Mouse (Mus musculus) thymus, postnatal 36 days (tissue): ENCODE results near the gene Ldlrad1.
A peak's percentile ranks its signal among the peaks of the same experiment; 100 is the strongest.

Experiments used
- DNase-seq, 2 experiments: peaks; one replicate each; pipeline ENCODE4 v3.0.0; 2022; ENCODE audit warnings: mixed read lengths in 2 of 2

Ldlrad1 gene

GRCm38 (mm10) chr4:107208880-107209279, at the start of gene Ldlrad1:
TSS of gene Ldlrad1 (plus strand) at chr4:107209180.
- DNase-seq = no peak

GRCm38 (mm10) chr4:107160181-107160580, 48.8 kb upstream of the Ldlrad1 start:
- no peak for DNase-seq

GRCm38 (mm10) chr4:107163341-107163740, 45.6 kb upstream of the Ldlrad1 start:
- DNase-seq = no peak

- peak; percentile 47 to 62 for DNase-seq
These were observed 45.0 kb upstream of the Ldlrad1 start for GRCm38 (mm10) chr4:107163756-107164587.

- DNase-seq = no peak
These were observed 42.3 kb upstream of the Ldlrad1 start for GRCm38 (mm10) chr4:107166700-107167099.

GRCm38 (mm10) chr4:107167798-107168197, 41.2 kb upstream of the Ldlrad1 start:
- no peak for DNase-seq

- DNase-seq = no peak
These were observed 31.5 kb upstream of the Ldlrad1 start for GRCm38 (mm10) chr4:107177506-107177905.

GRCm38 (mm10) chr4:107178182-107178829, 30.7 kb upstream of the Ldlrad1 start, which contains the start of gene Tmem59:
TSS of gene Tmem59 (plus strand) at chr4:107178399.
- DNase-seq = peak; percentile 96 to 97

GRCm38 (mm10) chr4:107178830-107179490, 30.0 kb upstream of the Ldlrad1 start, which contains the start of gene Tceanc2:
TSS of gene Tceanc2 (minus strand) at chr4:107179116.
- DNase-seq = peak; percentile 66 to 75

- no peak for DNase-seq
These were observed 29.4 kb upstream of the Ldlrad1 start for GRCm38 (mm10) chr4:107179561-107179960.

- no peak for DNase-seq
These were observed 28.2 kb upstream of the Ldlrad1 start for GRCm38 (mm10) chr4:107180746-107181145.

GRCm38 (mm10) chr4:107181866-107182265, 27.1 kb upstream of the Ldlrad1 start:
- DNase-seq = no peak

GRCm38 (mm10) chr4:107182796-107183195, 26.2 kb upstream of the Ldlrad1 start:
- DNase-seq = no peak

GRCm38 (mm10) chr4:107183203-107183602, 25.8 kb upstream of the Ldlrad1 start:
- no peak for DNase-seq

- DNase-seq = no peak
These were observed 23.3 kb upstream of the Ldlrad1 start for GRCm38 (mm10) chr4:107185703-107186102.

- no peak for DNase-seq
These were observed 15.1 kb upstream of the Ldlrad1 start for GRCm38 (mm10) chr4:107193841-107194240.

- DNase-seq = no peak
These were observed 12.5 kb upstream of the Ldlrad1 start for GRCm38 (mm10) chr4:107196454-107196853.

- DNase-seq = no peak
These were observed 10.9 kb upstream of the Ldlrad1 start for GRCm38 (mm10) chr4:107198072-107198471.

- DNase-seq = peak in 1 of 2 experiments; percentile 17
These were observed 7.2 kb upstream of the Ldlrad1 start for GRCm38 (mm10) chr4:107201779-107202178.

GRCm38 (mm10) chr4:107203001-107203400, 6.0 kb upstream of the Ldlrad1 start:
- DNase-seq = no peak

- no peak for DNase-seq
These were observed 2.0 kb upstream of the Ldlrad1 start for GRCm38 (mm10) chr4:107207016-107207415.

- DNase-seq = no peak
These were observed 1.6 kb downstream of the Ldlrad1 start for GRCm38 (mm10) chr4:107210483-107211097.

GRCm38 (mm10) chr4:107211465-107211864, 2.5 kb downstream of the Ldlrad1 start:
- DNase-seq = no peak
